Mouse (Mus musculus): ENCODE measurements at regions not wholly inside any gene's neighbourhood (a gene's known extent, or its start where the extent isn't known, plus 50 kb on each side); places are given as distances from the start of the nearest gene placed in this dataset.

GRCm38 (mm10) chr9:41515192-41515591, 353.7 kb upstream of the Ubash3b start:
- no peak for DNase-seq (ENCODE audit: extremely low read depth, low read depth, low spot score)

GRCm38 (mm10) chr9:41513701-41514100, 352.2 kb upstream of the Ubash3b start:
- no peak for DNase-seq (ENCODE audit: extremely low read depth, low read depth, low spot score)

GRCm38 (mm10) chr9:41509597-41509996, 348.1 kb upstream of the Ubash3b start:
- no peak for DNase-seq (ENCODE audit: extremely low read depth, low read depth, low spot score)

- DNase-seq (ENCODE audit: extremely low read depth, low read depth, low spot score), result no peak
These were observed 347.2 kb upstream of the Ubash3b start for GRCm38 (mm10) chr9:41508746-41509145.

- no peak for DNase-seq (ENCODE audit: extremely low read depth, low read depth, low spot score)
These were observed 336.8 kb upstream of the Ubash3b start for GRCm38 (mm10) chr9:41498326-41498725.

GRCm38 (mm10) chr9:41490112-41490511, 328.6 kb upstream of the Ubash3b start:
- DNase-seq (ENCODE audit: extremely low read depth, low read depth, low spot score), result no peak

- DNase-seq (ENCODE audit: extremely low read depth, low read depth, low spot score), result no peak
These were observed 326.5 kb upstream of the Ubash3b start for GRCm38 (mm10) chr9:41488046-41488445.

GRCm38 (mm10) chr9:41483218-41483617, 321.7 kb upstream of the Ubash3b start:
- no peak for DNase-seq (ENCODE audit: extremely low read depth, low read depth, low spot score)

- DNase-seq (ENCODE audit: extremely low read depth, low read depth, low spot score), result no peak
These were observed 320.2 kb upstream of the Ubash3b start for GRCm38 (mm10) chr9:41481611-41482266.

- no peak for DNase-seq (ENCODE audit: extremely low read depth, low read depth, low spot score)
These were observed 318.6 kb upstream of the Ubash3b start for GRCm38 (mm10) chr9:41479854-41480749.

- DNase-seq (ENCODE audit: extremely low read depth, low read depth, low spot score), result no peak
These were observed 317.6 kb upstream of the Ubash3b start for GRCm38 (mm10) chr9:41479085-41479484.

GRCm38 (mm10) chr9:41478106-41478848, 316.8 kb upstream of the Ubash3b start:
- no peak for DNase-seq (ENCODE audit: extremely low read depth, low read depth, low spot score)

GRCm38 (mm10) chr9:41475326-41475725, 313.8 kb upstream of the Ubash3b start:
- DNase-seq (ENCODE audit: extremely low read depth, low read depth, low spot score), result no peak

GRCm38 (mm10) chr9:41474945-41475297, 313.4 kb upstream of the Ubash3b start:
- no peak for DNase-seq (ENCODE audit: extremely low read depth, low read depth, low spot score)

GRCm38 (mm10) chr9:41474244-41474944, 312.9 kb upstream of the Ubash3b start:
- no peak for DNase-seq (ENCODE audit: extremely low read depth, low read depth, low spot score)

GRCm38 (mm10) chr9:41473506-41473905, 312.0 kb upstream of the Ubash3b start:
- no peak for DNase-seq (ENCODE audit: extremely low read depth, low read depth, low spot score)

- DNase-seq (ENCODE audit: extremely low read depth, low read depth, low spot score), result no peak
These were observed 309.8 kb upstream of the Ubash3b start for GRCm38 (mm10) chr9:41471345-41471744.

- DNase-seq (ENCODE audit: extremely low read depth, low read depth, low spot score), result no peak
These were observed 308.5 kb upstream of the Ubash3b start for GRCm38 (mm10) chr9:41470010-41470409.

- DNase-seq (ENCODE audit: extremely low read depth, low read depth, low spot score), result no peak
These were observed 307.9 kb upstream of the Ubash3b start for GRCm38 (mm10) chr9:41469414-41469813.

- no peak for DNase-seq (ENCODE audit: extremely low read depth, low read depth, low spot score)
These were observed 302.7 kb upstream of the Ubash3b start for GRCm38 (mm10) chr9:41464057-41464685.

GRCm38 (mm10) chr9:41461742-41462141, 300.2 kb upstream of the Ubash3b start:
- no peak for DNase-seq (ENCODE audit: extremely low read depth, low read depth, low spot score)

Data from fat pad, adult 2 months (tissue).